Mouse (Mus musculus) A20 (cell line): ENCODE measurements at regions not wholly inside any gene's neighbourhood (a gene's known extent, or its start where the extent isn't known, plus 50 kb on each side); places are given as distances from the start of the nearest gene placed in this dataset.

Source experiments
- DNase-seq: peaks from one replicate; pipeline ENCODE4 v3.0.0-alpha.2; 2011; ENCODE audit warnings: low read depth, low spot score

GRCm38 (mm10) chr3:34593279-34593678 is 56.9 kb upstream of the Sox2 start:
- no peak for DNase-seq

- no peak for DNase-seq
Observed at GRCm38 (mm10) chr3:34577896-34578530, 72.2 kb upstream of the Sox2 start.

- no peak for DNase-seq
Observed at GRCm38 (mm10) chr3:34577115-34577514, 73.1 kb upstream of the Sox2 start.

- no peak for DNase-seq
Observed at GRCm38 (mm10) chr3:34576159-34576558, 74.0 kb upstream of the Sox2 start.

- DNase-seq = no peak
Observed at GRCm38 (mm10) chr3:34574711-34575350, 75.4 kb upstream of the Sox2 start.

GRCm38 (mm10) chr3:34573312-34573711 is 76.9 kb upstream of the Sox2 start:
- DNase-seq = no peak

GRCm38 (mm10) chr3:34572081-34572480 is 78.1 kb upstream of the Sox2 start:
- no peak for DNase-seq

GRCm38 (mm10) chr3:34571630-34572029 is 78.6 kb upstream of the Sox2 start:
- DNase-seq = no peak

- DNase-seq = no peak
Observed at GRCm38 (mm10) chr3:34569998-34570397, 80.2 kb upstream of the Sox2 start.

- DNase-seq = no peak
Observed at GRCm38 (mm10) chr3:34568086-34568650, 82.0 kb upstream of the Sox2 start.

- no peak for DNase-seq
Observed at GRCm38 (mm10) chr3:34565386-34565785, 84.8 kb upstream of the Sox2 start.

- no peak for DNase-seq
Observed at GRCm38 (mm10) chr3:34562893-34563292, 87.3 kb upstream of the Sox2 start.

- no peak for DNase-seq
Observed at GRCm38 (mm10) chr3:34561709-34562108, 88.5 kb upstream of the Sox2 start.

GRCm38 (mm10) chr3:34559841-34560703 is 90.1 kb upstream of the Sox2 start:
- no peak for DNase-seq

- DNase-seq = no peak
Observed at GRCm38 (mm10) chr3:34558821-34559520, 91.2 kb upstream of the Sox2 start.

- no peak for DNase-seq
Observed at GRCm38 (mm10) chr3:34552542-34553208, 97.5 kb upstream of the Sox2 start.

GRCm38 (mm10) chr3:34551069-34551468 is 99.1 kb upstream of the Sox2 start:
- DNase-seq = no peak

GRCm38 (mm10) chr3:34550189-34550588 is 100.0 kb upstream of the Sox2 start:
- no peak for DNase-seq

- no peak for DNase-seq
Observed at GRCm38 (mm10) chr3:34532451-34532850, 117.8 kb upstream of the Sox2 start.

GRCm38 (mm10) chr3:34531836-34532235 is 118.4 kb upstream of the Sox2 start:
- DNase-seq = no peak

- DNase-seq = no peak
Observed at GRCm38 (mm10) chr3:34527546-34527945, 122.7 kb upstream of the Sox2 start.
